ENCODE assay signal across 9 mouse cellular contexts in the genomic region with DNA sequence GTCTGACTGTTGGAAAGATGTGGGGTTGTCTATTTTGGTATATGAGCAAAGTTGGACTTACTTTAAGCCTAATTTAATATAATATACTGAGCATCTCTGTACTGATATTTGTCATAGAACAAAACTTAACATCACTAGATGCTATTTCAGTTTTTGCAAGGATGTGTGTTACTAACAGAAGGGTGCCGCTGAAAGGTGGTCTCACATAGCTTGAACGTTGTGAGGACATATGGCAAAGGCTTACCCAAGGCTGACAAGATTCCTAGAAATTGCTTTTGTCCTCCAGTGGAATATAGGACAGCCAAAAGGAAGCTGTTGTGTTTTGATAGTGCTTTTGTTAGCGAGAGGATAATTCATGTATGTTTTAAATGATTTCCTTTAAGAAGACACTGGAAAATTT. TPM values are rescaled to one million over a fixed set of nuclear protein-coding genes. Genes with fewer than 3 reads are reported as not detected.
DNase-seq lines count a peak whose midpoint lies in the region; ATAC-seq and TF ChIP-seq lines count a peak whose summit lies in the region.
"Had no signal": no experiment of that assay in that cellular context is flagged by ENCODE, and none has a peak within 500 bp of the region (broad histone marks: within the 10 kb centered on the region; RNA-seq: fewer than 3 reads in every experiment).

No protein-coding gene starts in this region.

- H3K9me3 ChIP-seq in forebrain, embryonic 12.5 days = no peaks in the 10 kb centered on the region
- no peaks in the 10 kb centered on the region for H3K9me3 ChIP-seq in hindbrain, embryonic 14.5 days (ENCODE audit: control insufficient read depth, low read length)
- H3K9me3 ChIP-seq: limb, embryonic 15.5 days had no signal

- TF ChIP-seq POLR2A in lung, adult 2 months (IDR thresholded peaks at IDR 0.05; ENCODE audit: borderline replicate concordance, extremely low read depth, low read depth, low read length) = no peak
- TF ChIP-seq POLR2A in myocyte (IDR thresholded peaks at IDR 0.05; ENCODE audit: insufficient read length, low read depth) = no peak

- no peak overlapping the region for H3K27ac ChIP-seq in forebrain, embryonic 12.5 days
- no peak overlapping the region; the same call in 1 of the 2 replicates for H3K27ac ChIP-seq in hindbrain, embryonic 14.5 days
- H3K27ac ChIP-seq: limb, embryonic 15.5 days had no signal

- peak overlapping the region; percentile 19 for H3K4me3 ChIP-seq in lung, adult 2 months (replicated peaks; ENCODE audit: extremely low read depth, low read depth, low read length)
- peak overlapping the region; percentile 32 for H3K4me3 ChIP-seq in forebrain, embryonic 12.5 days (replicated peaks)
- H3K4me3 ChIP-seq in hindbrain, embryonic 14.5 days (replicated peaks; ENCODE audit: low read length) = peak overlapping the region; percentile 99
- peak overlapping the region; percentile 39 for H3K4me3 ChIP-seq in myocyte
- H3K4me3 ChIP-seq: limb, embryonic 15.5 days had no signal

- H3K9ac ChIP-seq in forebrain, embryonic 12.5 days = no peak overlapping the region
- H3K9ac ChIP-seq in hindbrain, embryonic 14.5 days = peak overlapping the region; percentile 55
- H3K9ac ChIP-seq: limb, embryonic 15.5 days had no signal

- DNase-seq in lung, adult 2 months = no peak
- no peak for DNase-seq in lung, postnatal 14 days
- DNase-seq in hindbrain, embryonic 14.5 days (ENCODE audit: low spot score) = no peak
- no peak for DNase-seq in adrenal gland, adult 2 months
- no peak for DNase-seq in kidney, postnatal 4 days
- DNase-seq: kidney, adult 2 months had no signal

- 44% methylated on average over 3 of the region's 3 CpGs for WGBS in lung, adult 2 months
- WGBS in forebrain, embryonic 12.5 days = 46% methylated on average over 3 of the region's 3 CpGs
- 40% methylated on average over 3 of the region's 3 CpGs for WGBS in hindbrain, embryonic 14.5 days

- H3K4me2 ChIP-seq in forebrain, embryonic 12.5 days = peak overlapping the region; percentile 83
- peak overlapping the region; percentile 60 for H3K4me2 ChIP-seq in hindbrain, embryonic 14.5 days (replicated peaks)
- H3K4me2 ChIP-seq in myocyte (ENCODE audit: low read depth) = peak overlapping the region; percentile 86
- H3K4me2 ChIP-seq: limb, embryonic 15.5 days had no signal

- TF ChIP-seq CTCF in lung, adult 2 months (IDR thresholded peaks at IDR 0.05; ENCODE audit: insufficient read depth, low read length) = no peak

- H3ac ChIP-seq in myocyte (ENCODE audit: control insufficient read depth, insufficient read length) = no peak overlapping the region

- H3K36me3 ChIP-seq in forebrain, embryonic 12.5 days (replicated peaks) = no peaks in the 10 kb centered on the region
- no peaks in the 10 kb centered on the region for H3K36me3 ChIP-seq in hindbrain, embryonic 14.5 days (replicated peaks; ENCODE audit: control insufficient read depth, insufficient read depth)
- H3K36me3 ChIP-seq in myocyte (ENCODE audit: control insufficient read depth, insufficient read depth) = no peaks in the 10 kb centered on the region
- H3K36me3 ChIP-seq: limb, embryonic 15.5 days had no signal

- H3K27me3 ChIP-seq in forebrain, embryonic 12.5 days = no peaks in the 10 kb centered on the region
- H3K27me3 ChIP-seq in hindbrain, embryonic 14.5 days (ENCODE audit: control insufficient read depth, insufficient read depth, low read length) = no peaks in the 10 kb centered on the region
- H3K27me3 ChIP-seq in myocyte (ENCODE audit: control insufficient read depth, insufficient read depth, insufficient read length) = no peaks in the 10 kb centered on the region
- H3K27me3 ChIP-seq: limb, embryonic 15.5 days had no signal

- H3K79me2 ChIP-seq in myocyte (ENCODE audit: control insufficient read depth, insufficient read depth) = peaks cover 70% of the 10 kb centered on the region

- H3K4me1 ChIP-seq in lung, adult 2 months (ENCODE audit: control insufficient read depth, insufficient read depth, low read length) = peaks cover 12% of the 10 kb centered on the region; the same call in 1 of the 2 replicates
- H3K4me1 ChIP-seq in forebrain, embryonic 12.5 days = peaks cover 46% of the 10 kb centered on the region
- H3K4me1 ChIP-seq in hindbrain, embryonic 14.5 days (replicated peaks; ENCODE audit: control insufficient read depth, insufficient read depth, low read length) = peaks cover 42% of the 10 kb centered on the region

- ATAC-seq in forebrain, embryonic 12.5 days (ENCODE audit: low FRiP score) = no peak
- ATAC-seq in hindbrain, embryonic 14.5 days (ENCODE audit: low FRiP score) = no peak

TF ChIP-seq in myocyte, 11 proteins besides CTCF, POLR2A, EP300 and RAD21:
- TF ChIP-seq E2F4 (IDR thresholded peaks at IDR 0.05; ENCODE audit: insufficient read depth) (no peak), MYOG (IDR thresholded peaks at IDR 0.05; ENCODE audit: control insufficient read depth in 1 of 3, insufficient read depth in 1 of 3, insufficient read length in 2 of 3, low read depth in 2 of 3) (no peak), USF1 (IDR thresholded peaks at IDR 0.05; ENCODE audit: low read depth) (no peak), MYOD1 (IDR thresholded peaks at IDR 0.05; ENCODE audit: control insufficient read depth in 1 of 3, insufficient read length in 2 of 3, low read depth in 2 of 3) (no peak), CEBPB (IDR thresholded peaks at IDR 0.05; ENCODE audit: insufficient read depth, poor library complexity, severe bottlenecking) (no peak)

RNA-seq across cellular contexts. Expression of gene Phlpp1, which starts 3.8 kb away (rescaled TPM):
- 26.8 and 31.3 TPM in 2 replicates for polyA plus RNA-seq in lung, adult 2 months (2012; rRNA removed)
- 9.4 and 10.3 TPM in 2 replicates for polyA plus RNA-seq in forebrain, embryonic 12.5 days (2016; fragmentation: Nextera tagmentation; extraction: Ambion mirVana)
- 9.6 and 11.1 TPM in 2 replicates for polyA plus RNA-seq in hindbrain, embryonic 14.5 days (2014; fragmentation: Nextera tagmentation; extraction: Ambion mirVana)
- polyA plus RNA-seq in myocyte (2012; fragmentation: generic; extraction: Trizol) = 7.9 TPM
- total RNA-seq in adrenal gland, adult 2 months (2021) = 10 to 100 TPM; 14.1 to 18.0 TPM
- polyA plus RNA-seq in adrenal gland, adult 2 months (2012; rRNA removed) = 12.8 and 13.3 TPM in 2 replicates

Comparison
In these comparisons a context has a peak if more than half of its experiments do, and no peak if none do; other contexts are left out.
1. H3K4me3 ChIP-seq: peak in every context shown above with its lines; median percentile 99 in hindbrain, embryonic 14.5 days; 39 in myocyte; 32 in forebrain, embryonic 12.5 days; 19 in lung, adult 2 months.